Mouse (Mus musculus) T-helper 2 cell (primary cell): ENCODE measurements around the gene Hs2st1.

Experiments used
- in situ Hi-C: fragments of 300-600 bp; cut with MboI, MseI; formaldehyde crosslinking; loops from one replicate; pipeline ENCODE4 v1.15.1; 2025; ENCODE audit warnings: high pct_unique_total_duplicates

Hs2st1 gene

GRCm38 (mm10) chr3:144446081-144446634, 123.8 kb downstream of the Hs2st1 start:
- in situ Hi-C loops = no loop called here

- in situ Hi-C loops = no loop called here
Observed at GRCm38 (mm10) chr3:144437871-144438398, 132.0 kb downstream of the Hs2st1 start.

- in situ Hi-C loops = no loop called here
Observed at GRCm38 (mm10) chr3:144436076-144436475, 133.9 kb downstream of the Hs2st1 start.

- in situ Hi-C loops = no loop called here
Observed at GRCm38 (mm10) chr3:144435281-144435680, 134.7 kb downstream of the Hs2st1 start.

GRCm38 (mm10) chr3:144434276-144434675, 135.7 kb downstream of the Hs2st1 start:
- in situ Hi-C loops = no loop called here

GRCm38 (mm10) chr3:144433039-144433438, 136.9 kb downstream of the Hs2st1 start:
- in situ Hi-C loops = no loop called here

GRCm38 (mm10) chr3:144432143-144432577, 137.8 kb downstream of the Hs2st1 start:
- in situ Hi-C loops = no loop called here

- in situ Hi-C loops = no loop called here
Observed at GRCm38 (mm10) chr3:144428514-144429431, 141.2 kb downstream of the Hs2st1 start.

- in situ Hi-C loops = no loop called here
Observed at GRCm38 (mm10) chr3:144425041-144425448, 144.9 kb downstream of the Hs2st1 start.

- in situ Hi-C loops = no loop called here
Observed at GRCm38 (mm10) chr3:144421404-144422180, 148.4 kb downstream of the Hs2st1 start.

- in situ Hi-C loops = no loop called here
Observed at GRCm38 (mm10) chr3:144413821-144414220, 156.2 kb downstream of the Hs2st1 start.

- in situ Hi-C loops = no loop called here
Observed at GRCm38 (mm10) chr3:144412538-144413272, 157.3 kb downstream of the Hs2st1 start.

- in situ Hi-C loops = no loop called here
Observed at GRCm38 (mm10) chr3:144411650-144412278, 158.2 kb downstream of the Hs2st1 start.

- in situ Hi-C loops = no loop called here
Observed at GRCm38 (mm10) chr3:144411051-144411542, 158.9 kb downstream of the Hs2st1 start.

- in situ Hi-C loops = no loop called here
Observed at GRCm38 (mm10) chr3:144408953-144409352, 161.0 kb downstream of the Hs2st1 start.

- in situ Hi-C loops = no loop called here
Observed at GRCm38 (mm10) chr3:144405331-144405730, 164.7 kb downstream of the Hs2st1 start.

- in situ Hi-C loops = no loop called here
Observed at GRCm38 (mm10) chr3:144401292-144401691, 168.7 kb downstream of the Hs2st1 start.

GRCm38 (mm10) chr3:144400870-144401269, 169.1 kb downstream of the Hs2st1 start:
- in situ Hi-C loops = no loop called here

- in situ Hi-C loops = no loop called here
Observed at GRCm38 (mm10) chr3:144400374-144400773, 169.6 kb downstream of the Hs2st1 start.

GRCm38 (mm10) chr3:144399358-144400096, 170.5 kb downstream of the Hs2st1 start:
- in situ Hi-C loops = loop anchor here (10.0 kb wide), 1 partner anchor 195 kb away; the partner anchor contains the start of gene Lmo4
